Mouse (Mus musculus): Measurements from ENCODE around the gene Gm4133.
"Not testable (repeated sequence)": the region's sequence is repeated elsewhere in the genome, so short reads cannot be mapped to it uniquely, and the experiment has no call there.

Gene Gm4133

DNA sequence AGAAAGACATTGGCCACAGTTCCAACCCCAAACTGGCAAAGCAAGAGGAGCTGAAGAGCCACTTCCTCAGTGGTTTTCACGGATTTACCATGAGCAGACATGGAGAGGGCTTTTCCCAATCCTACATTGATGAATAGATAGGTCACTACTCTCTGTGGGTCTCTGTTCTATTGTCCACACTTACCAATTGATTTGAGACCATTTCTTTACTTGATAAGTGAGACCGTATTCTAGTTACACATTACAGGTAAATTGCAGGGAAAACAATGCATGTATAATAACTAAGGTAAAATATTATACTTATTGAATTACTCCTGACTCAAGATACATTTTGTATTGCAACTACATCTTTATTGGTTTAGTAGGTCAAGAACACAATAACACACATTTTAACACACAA lies at the start of gene Gm4133:
Gm4133 (minus strand) TSS at position 101 of the 400 bp plus-strand sequence.
- DNase-seq = not testable (repeated sequence)

DNA sequence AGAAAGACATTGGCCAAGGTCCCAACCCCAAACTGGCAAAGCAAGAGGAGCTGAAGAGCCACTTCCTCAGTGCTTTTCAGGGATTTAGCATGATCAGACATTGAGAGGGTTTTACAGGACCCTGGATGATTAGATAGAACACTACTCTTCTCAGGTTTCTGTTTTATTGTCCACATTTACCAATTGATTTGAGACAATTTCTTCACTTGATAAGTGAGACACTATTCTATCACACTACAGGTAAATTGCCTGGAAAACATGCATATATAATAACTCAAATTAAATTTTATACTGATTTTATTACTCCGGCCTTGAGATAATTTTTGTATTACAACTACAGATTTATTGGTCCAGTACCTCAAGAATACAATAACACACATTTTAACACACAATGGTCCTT lies 41.4 kb upstream of the Gm4133 start, which contains the start of gene Gm5728:
Gm5728 (minus strand) TSS at position 101 of the 400 bp plus-strand sequence.
- not testable (repeated sequence) for DNase-seq

Data from kidney, adult 9 months (tissue).